Mouse (Mus musculus): ENCODE measurements around the gene Gtf2ird1.

Gene Gtf2ird1

GRCm38 (mm10) chr5:134444473-134444872 lies 12.0 kb downstream of the Gtf2ird1 start:
- 99% methylated on average over 7 of the region's 7 CpGs for WGBS

GRCm38 (mm10) chr5:134442066-134442465 lies 14.4 kb downstream of the Gtf2ird1 start:
- WGBS: 98% methylated on average over 3 of the region's 3 CpGs

- WGBS: 70% methylated on average over 3 of the region's 3 CpGs
Measured at GRCm38 (mm10) chr5:134441105-134441504, 15.4 kb downstream of the Gtf2ird1 start.

- WGBS: 58% methylated on average over 12 of the region's 12 CpGs
Measured at GRCm38 (mm10) chr5:134440098-134440497, 16.4 kb downstream of the Gtf2ird1 start.

- WGBS: 97% methylated on average over 7 of the region's 7 CpGs
Measured at GRCm38 (mm10) chr5:134439481-134439880, 17.0 kb downstream of the Gtf2ird1 start.

- WGBS: 93% methylated on average over 6 of the region's 6 CpGs
Measured at GRCm38 (mm10) chr5:134438676-134439425, 17.7 kb downstream of the Gtf2ird1 start.

- WGBS: 54% methylated on average over 14 of the region's 14 CpGs
Measured at GRCm38 (mm10) chr5:134437459-134437827, 19.1 kb downstream of the Gtf2ird1 start.

GRCm38 (mm10) chr5:134436782-134437458 lies 19.6 kb downstream of the Gtf2ird1 start:
- 78% methylated on average over 13 of the region's 13 CpGs for WGBS

GRCm38 (mm10) chr5:134435836-134436331 lies 20.6 kb downstream of the Gtf2ird1 start:
- 64% methylated on average over 12 of the region's 12 CpGs for WGBS

- WGBS: 86% methylated on average over 10 of the region's 10 CpGs
Measured at GRCm38 (mm10) chr5:134433137-134433536, 23.4 kb downstream of the Gtf2ird1 start.

GRCm38 (mm10) chr5:134430087-134430486 lies 26.4 kb downstream of the Gtf2ird1 start:
- WGBS: 92% methylated on average over 4 of the region's 4 CpGs

- 47% methylated on average over 9 of the region's 9 CpGs for WGBS
Measured at GRCm38 (mm10) chr5:134427664-134428063, 28.9 kb downstream of the Gtf2ird1 start.

- 91% methylated on average over 8 of the region's 8 CpGs for WGBS
Measured at GRCm38 (mm10) chr5:134425601-134426000, 30.9 kb downstream of the Gtf2ird1 start.

GRCm38 (mm10) chr5:134423930-134424329 lies 32.6 kb downstream of the Gtf2ird1 start:
- 65% methylated on average over 5 of the region's 5 CpGs for WGBS

GRCm38 (mm10) chr5:134423372-134423771 lies 33.1 kb downstream of the Gtf2ird1 start:
- WGBS: 94% methylated on average over 6 of the region's 6 CpGs

- WGBS: 91% methylated on average over 12 of the region's 12 CpGs
Measured at GRCm38 (mm10) chr5:134422265-134422925, 34.1 kb downstream of the Gtf2ird1 start.

- 52% methylated on average over 9 of the region's 9 CpGs for WGBS
Measured at GRCm38 (mm10) chr5:134421061-134421460, 35.5 kb downstream of the Gtf2ird1 start.

- WGBS: 94% methylated on average over 5 of the region's 5 CpGs
Measured at GRCm38 (mm10) chr5:134419700-134420099, 36.8 kb downstream of the Gtf2ird1 start.

GRCm38 (mm10) chr5:134418315-134419074 lies 38.0 kb downstream of the Gtf2ird1 start:
- WGBS: 85% methylated on average over 6 of the region's 6 CpGs

GRCm38 (mm10) chr5:134412341-134412740 lies 44.2 kb downstream of the Gtf2ird1 start:
- WGBS: 86% methylated on average over 2 of the region's 2 CpGs

- WGBS: 94% methylated on average over 7 of the region's 7 CpGs
Measured at GRCm38 (mm10) chr5:134410307-134410836, 46.1 kb downstream of the Gtf2ird1 start.

Data from cerebral cortex, adult 2 months (tissue).